Mouse (Mus musculus) erythroblast, embryonic 14.5 days (primary cell): ENCODE results near the gene Zswim9.

ENCODE experiments used
- GATA1 ChIP-seq: IDR thresholded peaks from 2 replicates; pipeline ENCODE4 v1.6.1; 2012; ENCODE audit warnings: low read length, inconsistent platforms, mixed read lengths
- TAL1 ChIP-seq: IDR thresholded peaks from 3 replicates; pipeline ENCODE4 v1.6.1; 2012; ENCODE audit warnings: low read length, inconsistent platforms, mixed read lengths

DNA sequence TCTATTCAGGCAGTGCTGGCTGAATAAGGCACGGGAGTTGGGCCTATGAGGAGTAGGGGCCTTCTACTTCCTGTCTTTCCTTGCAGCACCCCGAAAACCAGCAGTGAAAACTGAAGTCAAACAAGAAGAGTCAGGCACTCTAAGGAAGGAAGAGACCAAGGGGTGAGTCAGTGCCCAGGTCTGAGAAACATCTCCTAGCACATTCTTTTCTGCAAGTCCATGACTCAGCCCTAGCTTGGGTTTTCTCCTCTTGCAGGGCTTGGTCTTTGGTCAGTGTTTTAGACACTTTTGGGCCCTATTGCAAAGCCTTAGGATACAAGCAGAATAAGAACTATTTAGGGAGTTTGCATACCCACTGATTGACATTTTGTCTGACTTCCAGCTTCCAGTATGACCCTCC is 12.8 kb upstream of the Zswim9 start:
- TF ChIP-seq GATA1 (no peak), TAL1 (no peak)
